Mouse (Mus musculus) intestine, embryonic 14.5 days (tissue): ENCODE measurements at regions not wholly inside any gene's neighbourhood (a gene's known extent, or its start where the extent isn't known, plus 50 kb on each side); places are given as distances from the start of the nearest gene placed in this dataset.

Experiments
- ATAC-seq: fragments of 200-750 bp; cut with Nextera tagmentation; replicated peaks from 2 replicates; pipeline ENCODE4 v1.8.0; 2017; ENCODE audit warnings: low read depth, moderate number of reproducible peaks, moderate TSS enrichment, moderate library complexity; ENCODE audit not compliant: low FRiP score, low TSS enrichment
- DNase-seq: peaks from one replicate; pipeline ENCODE4 v3.0.0-alpha.2; 2018; ENCODE audit warnings: low spot score
- H3K27ac ChIP-seq: fragments of 300-500 bp; sonication (generic); 2 replicates; pipeline ENCODE4 v1.5.1; 2014; ENCODE audit warnings: low read depth, mild to moderate bottlenecking, control low read depth
- H3K27me3 ChIP-seq: fragments of 300-500 bp; sonication (generic); replicated peaks from 2 replicates; pipeline ENCODE4 v1.6.1; 2014; ENCODE audit warnings: low read length, control low read depth; ENCODE audit not compliant: control insufficient read depth, insufficient read depth
- H3K36me3 ChIP-seq: fragments of 300-500 bp; sonication (generic); 2 replicates; pipeline ENCODE4 v1.6.1; 2014; ENCODE audit warnings: low read length, control low read depth; ENCODE audit not compliant: control insufficient read depth, insufficient read depth
- H3K4me1 ChIP-seq: fragments of 300-500 bp; sonication (generic); replicated peaks from 2 replicates; pipeline ENCODE4 v1.6.1; 2014; ENCODE audit warnings: low read length, control low read depth, mixed read lengths; ENCODE audit not compliant: control insufficient read depth, insufficient read depth
- H3K4me2 ChIP-seq: fragments of 300-500 bp; sonication (generic); 2 replicates; pipeline ENCODE4 v1.6.1; 2014; ENCODE audit warnings: low read length
- H3K4me3 ChIP-seq: fragments of 300-500 bp; sonication (generic); 2 replicates; pipeline ENCODE4 v1.5.1; 2014; ENCODE audit warnings: low read depth, low read length, control low read depth, mixed read lengths
- H3K9ac ChIP-seq: fragments of 300-500 bp; sonication (generic); 2 replicates; pipeline ENCODE4 v1.6.1; 2014; ENCODE audit warnings: mild to moderate bottlenecking, low read length
- H3K9me3 ChIP-seq: fragments of 300-500 bp; sonication (generic); 2 replicates; pipeline ENCODE4 v1.6.1; 2016; ENCODE audit warnings: low read length, control low read depth; ENCODE audit not compliant: control insufficient read depth
- WGBS: fragments of 180-500 bp; shearing (Covaris S2); extraction: QIAGEN DNeasy Blood & Tissue Kit; methylation state at CpG from one replicate; pipeline ENCODE4 v1.1.7; 2014; 5-methylcytosine and 5-hydroxymethylcytosine counted together

DNA sequence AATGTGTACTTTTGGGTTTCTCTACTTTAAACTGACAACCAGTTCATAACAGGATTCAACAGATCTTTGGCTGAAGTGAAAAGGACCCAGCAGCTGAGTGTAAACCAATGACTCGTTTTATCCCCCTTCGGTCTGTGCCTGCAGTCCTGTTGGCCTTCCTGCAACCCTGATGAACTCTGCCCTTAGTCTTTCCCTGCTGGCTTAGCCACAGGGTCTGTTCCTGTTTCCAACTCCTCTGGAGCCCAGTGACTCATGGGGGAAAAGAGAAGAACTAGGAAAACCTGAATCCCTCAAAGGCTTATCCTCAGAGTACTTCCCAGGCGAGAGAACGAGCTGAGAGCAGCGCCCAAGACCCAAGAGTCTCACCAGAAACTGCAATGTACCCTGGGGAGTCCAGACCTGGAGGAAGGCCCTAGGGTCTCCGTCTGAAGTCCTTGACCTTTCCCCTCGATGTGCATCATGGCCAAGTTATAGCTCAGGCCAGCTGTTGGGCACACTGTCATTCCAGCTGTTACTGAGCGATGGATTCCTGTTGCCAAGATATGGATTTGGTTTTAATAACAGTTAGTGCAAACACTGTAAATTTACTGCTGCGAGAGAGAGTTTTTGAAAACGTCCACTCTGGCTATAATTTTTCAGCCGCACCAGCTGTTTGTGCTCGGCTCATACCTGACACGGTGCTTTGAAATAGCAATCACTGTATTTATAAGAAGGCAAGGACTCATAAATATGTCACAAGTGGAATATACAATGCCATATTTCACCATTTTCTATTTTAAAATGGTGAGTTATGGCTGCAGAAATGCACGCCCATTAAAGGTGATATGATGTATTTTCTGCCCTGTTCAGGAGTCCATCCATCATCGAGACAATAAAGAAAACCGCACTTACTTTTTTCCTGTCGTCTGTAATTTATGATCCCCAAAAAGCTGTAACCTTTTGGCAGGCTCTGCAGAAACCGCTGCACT, 63.3 kb upstream of the Zfp703 start:
- ATAC-seq (peak; percentile 64), DNase-seq (peak; percentile 64)
- no peak overlapping the region for H3K4me3 ChIP-seq
- H3K27me3 ChIP-seq, result no peaks in the 10 kb centered on the region
- H3K4me1 ChIP-seq, result peaks cover 13% of the 10 kb centered on the region
- H3K27ac ChIP-seq, result no peak overlapping the region
- no peaks in the 10 kb centered on the region for H3K9me3 ChIP-seq
- no peak overlapping the region for H3K9ac ChIP-seq
- 25% methylated on average over 18 of the region's 18 CpGs for WGBS
- H3K36me3 ChIP-seq, result no peaks in the 10 kb centered on the region
- no peak overlapping the region for H3K4me2 ChIP-seq

- no peak overlapping the region for H3K9ac ChIP-seq
- DNase-seq (no peak), ATAC-seq (no peak)
- H3K27me3 ChIP-seq, result no peaks in the 10 kb centered on the region
- no peak overlapping the region for H3K4me2 ChIP-seq
- 67% methylated on average over 8 of the region's 8 CpGs for WGBS
- peaks cover 13% of the 10 kb centered on the region for H3K4me1 ChIP-seq
- H3K36me3 ChIP-seq, result no peaks in the 10 kb centered on the region
- no peaks in the 10 kb centered on the region for H3K9me3 ChIP-seq
- no peak overlapping the region for H3K27ac ChIP-seq
- no peak overlapping the region for H3K4me3 ChIP-seq
Measured at GRCm38 (mm10) chr8:26915731-26916130, 61.4 kb upstream of the Zfp703 start.

- Histone ChIP-seq H3K36me3 (no peaks in the 10 kb centered on the region), H3K27ac (no peak overlapping the region), H3K27me3 (no peaks in the 10 kb centered on the region), H3K4me1 (no peaks in the 10 kb centered on the region), H3K9ac (no peak overlapping the region), H3K9me3 (no peaks in the 10 kb centered on the region), H3K4me3 (no peak overlapping the region), H3K4me2 (no peak overlapping the region)
- 83% methylated on average over 5 of the region's 5 CpGs for WGBS
- ATAC-seq (no peak), DNase-seq (no peak)
Measured at GRCm38 (mm10) chr8:26921531-26922177, 55.5 kb upstream of the Zfp703 start.

DNA sequence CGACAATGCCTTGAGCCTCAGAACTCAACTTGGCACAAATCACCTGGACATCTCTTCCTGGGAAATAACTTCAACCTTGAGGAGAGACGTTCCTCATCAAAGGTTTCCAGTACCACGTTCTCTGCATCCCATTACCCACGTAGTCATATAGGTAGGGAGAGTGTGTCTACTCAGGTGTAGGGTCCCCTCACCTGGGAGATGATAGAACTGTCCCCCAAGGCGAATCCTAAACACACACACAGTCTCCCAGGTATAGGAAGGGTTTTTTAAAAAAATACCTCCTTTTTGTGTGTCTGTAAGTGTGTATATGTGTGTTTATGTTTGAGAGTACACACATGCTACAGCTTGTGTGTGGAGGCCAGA, 55.0 kb upstream of the Zfp703 start:
- WGBS, result 89% methylated on average over 5 of the region's 5 CpGs
- no peak for DNase-seq

DNA sequence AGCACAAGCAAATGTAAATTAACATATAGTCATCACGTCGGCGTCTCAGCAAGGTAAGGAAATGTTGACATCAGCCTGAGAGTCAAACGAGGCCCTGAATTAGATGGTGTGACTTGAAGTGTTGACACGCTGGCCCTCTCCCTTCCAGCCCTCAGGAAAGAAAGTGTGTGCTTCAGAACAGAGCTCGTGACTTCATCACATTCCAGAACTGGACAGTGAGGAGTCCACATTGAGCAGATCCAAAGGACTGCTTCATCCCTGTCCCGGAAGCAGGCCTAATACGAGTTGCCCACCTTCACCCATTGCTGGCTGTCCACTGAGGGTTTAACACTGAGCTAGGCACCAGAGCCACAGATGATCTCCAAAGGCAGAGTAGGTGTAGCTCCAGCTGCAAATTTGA, 54.0 kb upstream of the Zfp703 start:
- no peak for ATAC-seq
- Histone ChIP-seq H3K4me1 (no peaks in the 10 kb centered on the region), H3K27ac (no peak overlapping the region), H3K9me3 (no peaks in the 10 kb centered on the region), H3K4me3 (no peak overlapping the region), H3K36me3 (no peaks in the 10 kb centered on the region), H3K4me2 (no peak overlapping the region), H3K27me3 (no peaks in the 10 kb centered on the region), H3K9ac (no peak overlapping the region)
- DNase-seq, result no peak
- 86% methylated on average over 8 of the region's 8 CpGs for WGBS

More for the DNA sequence above, 55.0 kb upstream of the Zfp703 start:
- no peaks in the 10 kb centered on the region for H3K36me3 ChIP-seq
- no peaks in the 10 kb centered on the region for H3K9me3 ChIP-seq
- no peak overlapping the region for H3K4me3 ChIP-seq
- H3K27ac ChIP-seq, result no peak overlapping the region
- no peak for ATAC-seq
- H3K4me2 ChIP-seq, result no peak overlapping the region
- no peaks in the 10 kb centered on the region for H3K4me1 ChIP-seq
- no peaks in the 10 kb centered on the region for H3K27me3 ChIP-seq
- H3K9ac ChIP-seq, result no peak overlapping the region
